Comparison of ENCODE assay signal across 22 mouse cellular contexts in genomic region chr1:177686982-177687381, GRCm38 (mm10). TPM values are rescaled to one million over a fixed set of nuclear protein-coding genes. Genes with fewer than 3 reads are reported as not detected.
DNase-seq lines count a peak whose midpoint lies in the region; TF ChIP-seq lines count a peak whose summit lies in the region.
"Had no signal": no experiment of that assay in that cellular context is flagged by ENCODE, and none has a peak within 500 bp of the region (broad histone marks: within the 10 kb centered on the region; RNA-seq: fewer than 3 reads in every experiment).

No protein-coding gene starts in this region.

- no peak for DNase-seq in gastrocnemius, adult 2 months
- no peak for DNase-seq in gastrocnemius, postnatal 36 days
- peak; percentile 38 for DNase-seq in lung, postnatal 14 days
- DNase-seq in lung, adult 2 months: no peak
- peak; percentile 48 to 51 for DNase-seq in kidney, adult 8-10 months
- DNase-seq in B cell, adult 2 months: no peak
- no peak for DNase-seq in thymus, postnatal 0 days (ENCODE audit: low spot score)
- DNase-seq: heart, adult 18-20 months; heart, postnatal 10 days; left cerebral cortex, postnatal 4 days; thymus, postnatal 4 days had no signal

- no peak overlapping the region for H3K27ac ChIP-seq in gastrocnemius, adult 2 months
- H3K27ac ChIP-seq: embryonic facial prominence, embryonic 13.5 days; liver, embryonic 14.5 days had no signal

- peak; percentile 56 for TF ChIP-seq CTCF in gastrocnemius, adult 2 months (IDR thresholded peaks at IDR 0.05)
- no peak for TF ChIP-seq CTCF in lung, adult 2 months (IDR thresholded peaks at IDR 0.05; ENCODE audit: insufficient read depth, low read length)

- intact Hi-C loops in gastrocnemius, adult 2 months (cut with DNase I): loop anchor here (2.0 kb wide), 1 partner anchor 498 kb away; no protein-coding TSS in a partner anchor
- intact Hi-C loops in gastrocnemius, postnatal 36 days (cut with DNase I): loop anchor here (5.0 to 10.0 kb wide), 3 partner anchors 500 to 805 kb away; no protein-coding TSS in a partner anchor

- no peaks in the 10 kb centered on the region for H3K4me1 ChIP-seq in lung, adult 2 months (ENCODE audit: control insufficient read depth, insufficient read depth, low read length)

- no peak for TF ChIP-seq POLR2A in lung, adult 2 months (IDR thresholded peaks at IDR 0.05; ENCODE audit: borderline replicate concordance, extremely low read depth, low read depth, low read length)

- no peak overlapping the region for H3K4me3 ChIP-seq in gastrocnemius, adult 2 months
- H3K4me3 ChIP-seq in lung, adult 2 months (replicated peaks; ENCODE audit: extremely low read depth, low read depth, low read length): no peak overlapping the region
- H3K4me3 ChIP-seq: embryonic facial prominence, embryonic 13.5 days had no signal

- WGBS in lung, adult 2 months: 68% methylated on average over 5 of the region's 5 CpGs

RNA-seq across cellular contexts. Expression of gene 1700016C15Rik, which starts 42.6 kb away (rescaled TPM):
- not detected for total RNA-seq in gastrocnemius, adult 2 months (2021)
- total RNA-seq in gastrocnemius, postnatal 36 days (2021): under 1 TPM in 1 of 2 experiments, not detected in 1; 0.36 TPM
- polyA plus RNA-seq in lung, adult 2 months (2012; rRNA removed): 0.22 TPM in 1 of 2 replicates, not detected in the other
- 0.28 and 0.49 TPM in 2 replicates for polyA plus RNA-seq in thymus, postnatal 0 days (2015; fragmentation: Nextera tagmentation; extraction: Ambion mirVana)
- total RNA-seq: adrenal gland, postnatal 36 days; common myeloid progenitor, adult 5-6 weeks; G1E; heart, adult 18-20 months; heart, postnatal 10 days; layer of hippocampus, adult 18-20 months; left cerebral cortex, postnatal 4 days; megakaryocyte progenitor cell, adult 5-6 weeks had no signal
- polyA plus RNA-seq: embryonic facial prominence, embryonic 13.5 days; forebrain, embryonic 11.5 days; G1E; hindbrain, embryonic 16.5 days; liver, embryonic 14.5 days; midbrain, embryonic 16.5 days; neural tube, embryonic 11.5 days had no signal

Comparison
In these comparisons a context has a peak if more than half of its experiments do, and no peak if none do; other contexts are left out.
1. DNase-seq: peak in lung, postnatal 14 days (single experiment) and kidney, adult 8-10 months (2 of 2); none in gastrocnemius, adult 2 months (single experiment), gastrocnemius, postnatal 36 days (0 of 2), lung, adult 2 months (single experiment), B cell, adult 2 months (0 of 2) and thymus, postnatal 0 days (single experiment).